Mouse (Mus musculus) stomach, embryonic 16.5 days (tissue): ENCODE results near the gene Syne1. TPM values are rescaled to one million over a fixed set of nuclear protein-coding genes. Genes with fewer than 3 reads are reported as not detected.
A peak's percentile ranks its signal among the peaks of the same experiment; 100 is the strongest.

Experiments
- ATAC-seq: fragments of 200-750 bp; cut with Nextera tagmentation; 2 replicates; pipeline ENCODE4 v1.8.0; 2017; ENCODE audit warnings: moderate number of reproducible peaks, moderate TSS enrichment; ENCODE audit not compliant: insufficient read depth, low FRiP score
- H3K27ac ChIP-seq: fragments of 300-500 bp; sonication (generic); 2 replicates; pipeline ENCODE4 v1.5.1; 2014; ENCODE audit warnings: low read length
- H3K27me3 ChIP-seq: fragments of 300-500 bp; sonication (generic); 2 replicates; pipeline ENCODE4 v1.6.1; 2014; ENCODE audit warnings: low read length, control low read depth, mixed read lengths; ENCODE audit not compliant: control insufficient read depth, insufficient read depth
- H3K36me3 ChIP-seq: fragments of 300-500 bp; sonication (generic); 2 replicates; pipeline ENCODE4 v1.6.1; 2014; ENCODE audit warnings: low read length; ENCODE audit not compliant: control insufficient read depth, insufficient read depth
- H3K4me1 ChIP-seq: fragments of 300-500 bp; sonication (generic); 2 replicates; pipeline ENCODE4 v1.6.1; 2014; ENCODE audit warnings: low read length, control low read depth, mixed read lengths; ENCODE audit not compliant: control insufficient read depth, insufficient read depth
- H3K4me2 ChIP-seq: fragments of 300-500 bp; sonication (generic); 2 replicates; pipeline ENCODE4 v1.6.1; 2014; ENCODE audit warnings: low read depth, low read length, mixed read lengths
- H3K4me3 ChIP-seq: fragments of 300-500 bp; sonication (generic); replicated peaks from 2 replicates; pipeline ENCODE4 v1.5.1; 2014; ENCODE audit warnings: mild to moderate bottlenecking, low read length
- H3K9ac ChIP-seq: fragments of 300-500 bp; sonication (generic); 2 replicates; pipeline ENCODE4 v1.6.1; 2014; ENCODE audit warnings: low read length
- H3K9me3 ChIP-seq: fragments of 300-500 bp; sonication (generic); replicated peaks from 2 replicates; pipeline ENCODE4 v1.6.1; 2016; ENCODE audit warnings: low read length, control low read depth; ENCODE audit not compliant: control insufficient read depth
- WGBS: fragments of 180-500 bp; shearing (Covaris S2); extraction: QIAGEN DNeasy Blood & Tissue Kit; methylation state at CpG from one replicate; pipeline ENCODE4 v1.1.7; 2014; 5-methylcytosine and 5-hydroxymethylcytosine counted together
- polyA plus RNA-seq: library from polyadenylated mRNA; unstranded; fragments of >200 nt; fragmentation: Nextera tagmentation; extraction: Ambion mirVana; gene quantifications from 2 replicates; pipeline ENCODE4 v1.2.1, GENCODE M21; 2015

Syne1 gene
- polyA plus RNA-seq, 1 experiment from 2014 or later: 9.4 TPM

GRCm38 (mm10) chr10:5568991-5569390 is 17.7 kb upstream of the Syne1 start:
- no peak overlapping the region for H3K4me2 ChIP-seq
- H3K27ac ChIP-seq: no peak overlapping the region
- ATAC-seq: no peak
- 84% methylated on average over 4 of the region's 4 CpGs for WGBS
- no peak overlapping the region for H3K9ac ChIP-seq
- no peaks in the 10 kb centered on the region for H3K9me3 ChIP-seq
- H3K4me3 ChIP-seq: no peak overlapping the region
- no peaks in the 10 kb centered on the region for H3K36me3 ChIP-seq
- no peaks in the 10 kb centered on the region for H3K27me3 ChIP-seq
- H3K4me1 ChIP-seq: no peaks in the 10 kb centered on the region

GRCm38 (mm10) chr10:5561706-5562105 is 10.4 kb upstream of the Syne1 start:
- ATAC-seq: no peak
- no peak overlapping the region for H3K9ac ChIP-seq
- no peak overlapping the region for H3K27ac ChIP-seq
- H3K4me2 ChIP-seq: no peak overlapping the region
- no peak overlapping the region for H3K4me3 ChIP-seq
- H3K36me3 ChIP-seq: no peaks in the 10 kb centered on the region
- H3K4me1 ChIP-seq: no peaks in the 10 kb centered on the region
- no peaks in the 10 kb centered on the region for H3K27me3 ChIP-seq
- WGBS: 79% methylated on average over 4 of the region's 4 CpGs
- no peaks in the 10 kb centered on the region for H3K9me3 ChIP-seq

GRCm38 (mm10) chr10:5560526-5560925 is 9.2 kb upstream of the Syne1 start:
- Histone ChIP-seq H3K4me2 (no peak overlapping the region), H3K27ac (no peak overlapping the region)
- ATAC-seq: no peak

GRCm38 (mm10) chr10:5558808-5559207 is 7.5 kb upstream of the Syne1 start:
- Histone ChIP-seq H3K4me3 (no peak overlapping the region), H3K36me3 (no peaks in the 10 kb centered on the region), H3K4me2 (no peak overlapping the region), H3K27me3 (no peaks in the 10 kb centered on the region), H3K9ac (no peak overlapping the region), H3K4me1 (no peaks in the 10 kb centered on the region), H3K27ac (no peak overlapping the region), H3K9me3 (no peaks in the 10 kb centered on the region)
- ATAC-seq: no peak

More at GRCm38 (mm10) chr10:5560526-5560925, 9.2 kb upstream of the Syne1 start:
- Histone ChIP-seq H3K9ac (no peak overlapping the region), H3K9me3 (no peaks in the 10 kb centered on the region), H3K4me1 (no peaks in the 10 kb centered on the region), H3K4me3 (no peak overlapping the region), H3K27me3 (no peaks in the 10 kb centered on the region), H3K36me3 (no peaks in the 10 kb centered on the region)
- 75% methylated on average over 4 of the region's 4 CpGs for WGBS

- WGBS: 20% methylated on average over 5 of the region's 5 CpGs
- Histone ChIP-seq H3K4me2 (no peak overlapping the region), H3K4me1 (peaks cover under 1% of the 10 kb centered on the region; the same call in 1 of the 2 replicates), H3K9ac (no peak overlapping the region), H3K4me3 (no peak overlapping the region), H3K9me3 (no peaks in the 10 kb centered on the region), H3K27ac (no peak overlapping the region), H3K27me3 (no peaks in the 10 kb centered on the region), H3K36me3 (no peaks in the 10 kb centered on the region)
- no peak for ATAC-seq
Observed at GRCm38 (mm10) chr10:5554941-5555340, 3.7 kb upstream of the Syne1 start.

- H3K9ac ChIP-seq: peak overlapping the region; percentile 60
- H3K4me3 ChIP-seq: peak overlapping the region; percentile 50
- no peaks in the 10 kb centered on the region for H3K9me3 ChIP-seq
- H3K27ac ChIP-seq: no peak overlapping the region
- H3K4me1 ChIP-seq: peaks cover 4% of the 10 kb centered on the region; the same call in 1 of the 2 replicates
- peak overlapping the region; percentile 84 for H3K4me2 ChIP-seq
- no peaks in the 10 kb centered on the region for H3K27me3 ChIP-seq
- no peaks in the 10 kb centered on the region for H3K36me3 ChIP-seq
- ATAC-seq: peak; percentile 78
- 2% methylated on average over 44 of the region's 44 CpGs for WGBS
Observed at GRCm38 (mm10) chr10:5550168-5551021, 887 bp downstream of the Syne1 start.

- H3K36me3 ChIP-seq: no peaks in the 10 kb centered on the region
- no peaks in the 10 kb centered on the region for H3K27me3 ChIP-seq
- H3K4me2 ChIP-seq: peak overlapping the region; percentile 84
- 0 out of 2 replicates have a peak overlapping the region, but pooled peaks have one; percentile 60 for H3K9ac ChIP-seq
- WGBS: 14% methylated on average over 6 of the region's 6 CpGs
- no peak for ATAC-seq
- H3K4me1 ChIP-seq: peaks cover 4% of the 10 kb centered on the region; the same call in 1 of the 2 replicates
- peak overlapping the region; percentile 50 for H3K4me3 ChIP-seq
- no peak overlapping the region for H3K27ac ChIP-seq
- H3K9me3 ChIP-seq: no peaks in the 10 kb centered on the region
Observed at GRCm38 (mm10) chr10:5549871-5550167, 1.5 kb downstream of the Syne1 start.

GRCm38 (mm10) chr10:5548651-5549050 is 2.6 kb downstream of the Syne1 start:
- H3K36me3 ChIP-seq: no peaks in the 10 kb centered on the region
- H3K4me2 ChIP-seq: no peak overlapping the region
- WGBS: 81% methylated on average over 2 of the region's 2 CpGs
- H3K9me3 ChIP-seq: no peaks in the 10 kb centered on the region
- no peaks in the 10 kb centered on the region for H3K27me3 ChIP-seq
- no peak for ATAC-seq
- no peak overlapping the region for H3K4me3 ChIP-seq
- peaks cover 4% of the 10 kb centered on the region; the same call in 1 of the 2 replicates for H3K4me1 ChIP-seq
- no peak overlapping the region for H3K9ac ChIP-seq
- no peak overlapping the region for H3K27ac ChIP-seq

GRCm38 (mm10) chr10:5547769-5548168 is 3.5 kb downstream of the Syne1 start:
- Histone ChIP-seq H3K27ac (no peak overlapping the region), H3K9me3 (no peaks in the 10 kb centered on the region), H3K27me3 (no peaks in the 10 kb centered on the region), H3K9ac (no peak overlapping the region), H3K4me3 (no peak overlapping the region), H3K4me1 (peaks cover 4% of the 10 kb centered on the region; the same call in 1 of the 2 replicates), H3K4me2 (no peak overlapping the region), H3K36me3 (no peaks in the 10 kb centered on the region)
- 86% methylated on average over 9 of the region's 9 CpGs for WGBS
- ATAC-seq: no peak
